Mouse (Mus musculus): Measurements from ENCODE around the gene Tomm5.
A peak's percentile ranks its signal among the peaks of the same experiment; 100 is the strongest.
"Not testable (repeated sequence)": the region's sequence is repeated elsewhere in the genome, so short reads cannot be mapped to it uniquely, and the experiment has no call there.

Tomm5 gene

GRCm38 (mm10) chr4:45107601-45108277 lies at the start of gene Tomm5:
Gene Tomm5, minus strand, starts transcription at chr4:45108114.
- DNase-seq (ENCODE audit: inconsistent age in 2 of 2, low spot score in 1 of 2) = peak; percentile 92 to 97

GRCm38 (mm10) chr4:45156433-45156832 lies 48.5 kb upstream of the Tomm5 start:
- no peak for DNase-seq (ENCODE audit: inconsistent age in 2 of 2, low spot score in 1 of 2)

- DNase-seq (ENCODE audit: inconsistent age in 2 of 2, low spot score in 1 of 2) = peak; percentile 21 to 50
Measured at GRCm38 (mm10) chr4:45143005-45143404, 35.1 kb upstream of the Tomm5 start.

DNA sequence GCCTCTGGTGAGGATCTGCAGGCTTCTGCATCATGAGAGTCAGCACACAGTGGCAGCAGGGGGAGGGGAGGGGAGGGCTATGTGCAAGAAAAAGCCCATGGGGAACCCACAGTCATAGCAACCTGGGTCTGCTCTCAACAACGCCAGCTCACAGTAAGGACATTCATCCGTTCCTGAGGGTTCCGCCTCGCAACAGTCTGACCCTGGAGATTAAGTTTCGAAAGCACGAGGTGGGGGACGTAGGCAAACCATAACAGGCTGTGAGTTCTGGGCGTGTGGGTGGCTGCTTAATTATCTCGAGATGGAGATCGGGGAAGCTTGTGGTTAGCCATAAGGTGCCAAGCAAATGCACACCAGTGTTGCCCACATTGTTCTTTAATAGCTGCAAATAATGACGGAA lies 34.5 kb upstream of the Tomm5 start:
- peak in 1 of 2 experiments; percentile 27 for DNase-seq (ENCODE audit: inconsistent age in 2 of 2, low spot score in 1 of 2)

- peak in 1 of 2 experiments; percentile 22 for DNase-seq (ENCODE audit: inconsistent age in 2 of 2, low spot score in 1 of 2)
Measured at GRCm38 (mm10) chr4:45141835-45142234, 33.9 kb upstream of the Tomm5 start.

DNA sequence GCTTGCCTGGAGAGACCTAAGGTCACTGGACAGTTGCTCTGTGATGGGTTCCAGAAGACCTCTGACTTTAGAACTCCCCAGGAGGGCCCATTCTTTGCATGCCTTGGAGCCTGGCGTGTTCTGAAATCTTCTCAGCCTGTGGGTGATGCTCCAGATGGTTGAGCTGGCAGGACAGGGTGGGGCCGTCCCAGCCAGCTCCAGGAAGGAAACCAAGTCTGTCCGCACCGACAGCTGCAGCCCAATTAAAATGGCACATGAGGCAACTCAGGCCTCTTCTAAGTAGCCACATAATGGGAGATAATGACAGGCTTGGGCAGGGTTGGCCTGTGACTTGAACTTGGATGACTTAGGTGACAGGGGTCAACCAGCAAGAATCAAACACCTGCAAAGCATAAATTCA lies 29.7 kb upstream of the Tomm5 start:
- DNase-seq (ENCODE audit: inconsistent age in 2 of 2, low spot score in 1 of 2) = no peak

GRCm38 (mm10) chr4:45134471-45134870 lies 26.6 kb upstream of the Tomm5 start:
- DNase-seq (ENCODE audit: inconsistent age in 2 of 2, low spot score in 1 of 2) = peak; percentile 17 to 72

- no peak for DNase-seq (ENCODE audit: inconsistent age in 2 of 2, low spot score in 1 of 2)
Measured at GRCm38 (mm10) chr4:45131021-45131420, 23.1 kb upstream of the Tomm5 start.

- no peak for DNase-seq (ENCODE audit: inconsistent age in 2 of 2, low spot score in 1 of 2)
Measured at GRCm38 (mm10) chr4:45121311-45121710, 13.4 kb upstream of the Tomm5 start.

- peak in 1 of 2 experiments; percentile 30 for DNase-seq (ENCODE audit: inconsistent age in 2 of 2, low spot score in 1 of 2)
Measured at GRCm38 (mm10) chr4:45108456-45109110, 669 bp upstream of the Tomm5 start.

GRCm38 (mm10) chr4:45107066-45107465 lies 848 bp downstream of the Tomm5 start:
- no peak for DNase-seq (ENCODE audit: inconsistent age in 2 of 2, low spot score in 1 of 2)

DNA sequence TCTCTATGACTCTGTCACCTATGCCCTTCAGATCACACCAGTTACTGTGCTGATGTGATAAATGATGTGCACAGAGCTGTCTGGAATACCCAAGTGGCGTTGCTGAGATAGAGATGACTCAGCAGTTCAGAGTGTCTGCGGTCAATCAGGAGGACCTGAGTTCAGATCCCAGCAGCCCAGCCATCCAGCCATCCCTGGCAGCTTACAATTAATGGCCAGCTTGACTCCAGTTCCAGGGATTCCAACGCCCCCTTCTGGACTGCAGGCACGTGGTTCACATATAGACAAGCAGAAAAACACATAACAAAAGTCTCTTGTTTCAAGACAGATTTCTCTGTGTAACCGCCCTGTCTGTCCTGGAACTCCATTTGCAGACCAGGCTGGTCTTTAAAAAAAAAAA lies 1.5 kb downstream of the Tomm5 start:
- DNase-seq (ENCODE audit: inconsistent age in 2 of 2, low spot score in 1 of 2) = no peak

DNA sequence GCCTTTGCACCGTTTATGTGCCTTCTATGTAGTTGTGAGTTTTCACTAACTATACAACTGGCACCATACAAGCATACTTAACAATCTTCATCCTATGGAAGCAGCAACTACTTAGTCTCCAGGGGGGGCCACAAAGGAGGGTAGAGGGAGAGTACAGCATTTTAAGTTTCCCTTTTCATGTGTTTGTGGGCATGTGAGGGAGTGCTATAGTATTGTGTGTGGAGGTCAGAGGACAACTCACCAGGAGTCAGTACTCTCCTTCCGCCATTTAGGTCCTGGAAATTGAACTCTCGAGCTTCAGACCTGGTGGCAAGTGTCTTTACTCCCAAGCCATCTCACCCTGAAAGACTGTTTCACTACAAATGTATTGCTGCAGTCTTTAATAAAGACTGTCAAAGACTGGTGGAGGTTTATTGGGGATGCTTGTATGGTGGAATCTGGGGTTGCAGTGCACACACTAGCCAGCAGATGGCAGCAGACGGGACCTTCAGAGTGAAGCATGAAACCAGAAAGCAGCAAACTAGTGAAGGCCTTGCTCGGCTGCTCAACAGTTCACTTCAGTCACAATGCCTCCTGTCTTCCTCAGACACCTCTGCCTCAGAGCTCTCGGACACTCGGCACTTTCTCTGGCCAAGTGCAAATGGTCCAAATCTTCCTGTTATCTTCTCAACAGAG lies 10.6 kb downstream of the Tomm5 start:
- peak; percentile 52 to 85 for DNase-seq (ENCODE audit: inconsistent age in 2 of 2, low spot score in 1 of 2)

- DNase-seq (ENCODE audit: inconsistent age in 2 of 2, low spot score in 1 of 2) = no peak
Measured at GRCm38 (mm10) chr4:45084895-45085290, 23.0 kb downstream of the Tomm5 start.

- peak; percentile 94 to 97 for DNase-seq (ENCODE audit: inconsistent age in 2 of 2, low spot score in 1 of 2)
Measured at GRCm38 (mm10) chr4:45084021-45084894, 23.7 kb downstream of the Tomm5 start, which contains the start of gene Fbxo10. Gene Fbxo10, minus strand, starts transcription at chr4:45084604.

- peak in 1 of 2 experiments; percentile 47 for DNase-seq (ENCODE audit: inconsistent age in 2 of 2, low spot score in 1 of 2)
Measured at GRCm38 (mm10) chr4:45083487-45083886, 24.4 kb downstream of the Tomm5 start.

- DNase-seq (ENCODE audit: inconsistent age in 2 of 2, low spot score in 1 of 2) = no peak
Measured at GRCm38 (mm10) chr4:45082951-45083350, 25.0 kb downstream of the Tomm5 start.

- not testable (repeated sequence) for DNase-seq (ENCODE audit: inconsistent age in 2 of 2, low spot score in 1 of 2)
Measured at GRCm38 (mm10) chr4:45081041-45081440, 26.9 kb downstream of the Tomm5 start.

GRCm38 (mm10) chr4:45073544-45073943 lies 34.4 kb downstream of the Tomm5 start:
- DNase-seq (ENCODE audit: inconsistent age in 2 of 2, low spot score in 1 of 2) = no peak

DNA sequence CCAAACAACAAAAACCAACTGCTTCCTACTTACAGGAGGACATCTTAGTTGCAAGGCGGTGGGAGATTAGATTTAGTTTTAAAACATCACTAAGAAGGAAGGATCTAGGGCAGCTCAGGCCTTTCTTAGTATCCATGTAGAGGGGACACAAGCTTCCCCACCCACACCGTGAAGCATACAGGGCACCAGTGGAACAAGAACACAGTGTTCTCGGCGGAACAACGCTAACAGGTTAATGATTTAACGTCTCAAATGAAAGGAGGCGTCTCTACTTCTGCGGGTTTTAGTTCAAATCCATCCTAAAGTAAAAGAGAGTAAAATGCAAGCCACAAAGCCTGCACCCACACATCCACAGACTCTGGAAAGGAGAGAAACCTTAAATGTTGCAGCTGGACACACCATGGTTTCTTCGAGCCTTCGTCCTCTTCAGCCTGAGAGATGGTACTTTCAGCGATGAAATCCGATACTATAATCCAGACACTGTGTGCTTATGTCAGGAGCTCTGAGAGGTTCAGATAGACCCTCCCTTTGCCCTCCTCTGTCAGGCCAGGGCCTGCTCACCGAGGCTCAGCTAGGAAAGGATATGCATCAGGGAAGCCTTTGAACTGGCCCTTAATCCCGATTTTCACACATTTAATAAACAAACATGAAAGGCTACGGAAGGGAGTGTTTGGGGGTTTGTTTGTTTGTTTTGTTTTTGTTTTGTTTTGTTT lies 35.5 kb downstream of the Tomm5 start:
- DNase-seq (ENCODE audit: inconsistent age in 2 of 2, low spot score in 1 of 2) = no peak
